Mouse (Mus musculus) midbrain, embryonic 13.5 days (tissue): ENCODE measurements around the gene Ugt2a3. TPM values are rescaled to one million over a fixed set of nuclear protein-coding genes. Genes with fewer than 3 reads are reported as not detected.
"Not testable (repeated sequence)": the region's sequence is repeated elsewhere in the genome, so short reads cannot be mapped to it uniquely, and the experiment has no call there.

ENCODE experiments used
- ATAC-seq: fragments of 200-750 bp; cut with Nextera tagmentation; 2 replicates; pipeline ENCODE4 v1.8.0; 2017; ENCODE audit warnings: mild to moderate bottlenecking, moderate TSS enrichment, moderate library complexity
- H3K27ac ChIP-seq: fragments of 300-500 bp; sonication (generic); 2 replicates; pipeline ENCODE4 v1.5.1; 2015; ENCODE audit warnings: inconsistent platforms, mild to moderate bottlenecking, moderate library complexity
- H3K27me3 ChIP-seq: fragments of 300-500 bp; sonication (generic); 2 replicates; pipeline ENCODE4 v1.6.1; 2015; ENCODE audit warnings: mild to moderate bottlenecking, inconsistent platforms
- H3K36me3 ChIP-seq: fragments of 300-500 bp; sonication (generic); 2 replicates; pipeline ENCODE4 v1.6.1; 2015; ENCODE audit warnings: mild to moderate bottlenecking, inconsistent platforms
- H3K4me1 ChIP-seq: fragments of 300-500 bp; sonication (generic); replicated peaks from 2 replicates; pipeline ENCODE4 v1.6.1; 2015; ENCODE audit warnings: inconsistent platforms
- H3K4me2 ChIP-seq: fragments of 300-500 bp; sonication (generic); replicated peaks from 2 replicates; pipeline ENCODE4 v1.6.1; 2015; ENCODE audit warnings: moderate library complexity, mild to moderate bottlenecking, inconsistent platforms
- H3K4me3 ChIP-seq: fragments of 300-500 bp; sonication (generic); replicated peaks from 2 replicates; pipeline ENCODE4 v1.5.1; 2015; ENCODE audit warnings: mild to moderate bottlenecking, inconsistent platforms
- H3K9ac ChIP-seq: fragments of 300-500 bp; sonication (generic); replicated peaks from 2 replicates; pipeline ENCODE4 v1.6.1; 2015; ENCODE audit warnings: mild to moderate bottlenecking, inconsistent platforms
- H3K9me3 ChIP-seq: fragments of 300-500 bp; sonication (generic); 2 replicates; pipeline ENCODE4 v1.6.1; 2016; ENCODE audit warnings: mild to moderate bottlenecking, inconsistent platforms
- WGBS: fragments of 180-500 bp; shearing (Covaris S2); methylation state at CpG from one replicate; pipeline ENCODE4 v1.1.7; 2015; 5-methylcytosine and 5-hydroxymethylcytosine counted together
- polyA plus RNA-seq: library from polyadenylated mRNA; unstranded; fragments of >200 nt; fragmentation: Nextera tagmentation; extraction: Ambion mirVana; gene quantifications from 2 replicates; pipeline ENCODE4 v1.2.1, GENCODE M21; 2015

Ugt2a3 gene
- polyA plus RNA-seq, result not detected in 2 replicates

- H3K9me3 ChIP-seq, result no peaks in the 10 kb centered on the region
- H3K36me3 ChIP-seq, result no peaks in the 10 kb centered on the region
- ATAC-seq, result no peak
- no peaks in the 10 kb centered on the region for H3K27me3 ChIP-seq
- H3K4me1 ChIP-seq, result no peaks in the 10 kb centered on the region
- H3K27ac ChIP-seq, result no peak within 1 kb of the TSS
- no peak within 1 kb of the TSS for H3K4me3 ChIP-seq
- 82% methylated on average over 11 of the region's 11 CpGs for WGBS
- no peak within 1 kb of the TSS for H3K9ac ChIP-seq
- H3K4me2 ChIP-seq, result no peak within 1 kb of the TSS
These were observed at the start of gene Ugt2a3 for GRCm38 (mm10) chr5:87336961-87337697. Gene Ugt2a3, minus strand, starts transcription at chr5:87337195.

- no peak overlapping the region for H3K27ac ChIP-seq
These were observed 43.2 kb upstream of the Ugt2a3 start for GRCm38 (mm10) chr5:87380234-87380633.

GRCm38 (mm10) chr5:87379825-87380224 is 42.8 kb upstream of the Ugt2a3 start:
- Histone ChIP-seq H3K9ac (no peak overlapping the region), H3K4me1 (no peaks in the 10 kb centered on the region), H3K27ac (no peak overlapping the region), H3K36me3 (no peaks in the 10 kb centered on the region), H3K9me3 (no peaks in the 10 kb centered on the region), H3K4me2 (no peak overlapping the region), H3K27me3 (no peaks in the 10 kb centered on the region), H3K4me3 (no peak overlapping the region)
- ATAC-seq, result no peak

More at GRCm38 (mm10) chr5:87380234-87380633, 43.2 kb upstream of the Ugt2a3 start:
- no peaks in the 10 kb centered on the region for H3K27me3 ChIP-seq
- H3K4me1 ChIP-seq, result no peaks in the 10 kb centered on the region
- 89% methylated on average over 2 of the region's 2 CpGs for WGBS
- no peak overlapping the region for H3K4me3 ChIP-seq
- H3K4me2 ChIP-seq, result no peak overlapping the region
- no peak for ATAC-seq
- no peaks in the 10 kb centered on the region for H3K9me3 ChIP-seq
- H3K9ac ChIP-seq, result no peak overlapping the region
- no peaks in the 10 kb centered on the region for H3K36me3 ChIP-seq

DNA sequence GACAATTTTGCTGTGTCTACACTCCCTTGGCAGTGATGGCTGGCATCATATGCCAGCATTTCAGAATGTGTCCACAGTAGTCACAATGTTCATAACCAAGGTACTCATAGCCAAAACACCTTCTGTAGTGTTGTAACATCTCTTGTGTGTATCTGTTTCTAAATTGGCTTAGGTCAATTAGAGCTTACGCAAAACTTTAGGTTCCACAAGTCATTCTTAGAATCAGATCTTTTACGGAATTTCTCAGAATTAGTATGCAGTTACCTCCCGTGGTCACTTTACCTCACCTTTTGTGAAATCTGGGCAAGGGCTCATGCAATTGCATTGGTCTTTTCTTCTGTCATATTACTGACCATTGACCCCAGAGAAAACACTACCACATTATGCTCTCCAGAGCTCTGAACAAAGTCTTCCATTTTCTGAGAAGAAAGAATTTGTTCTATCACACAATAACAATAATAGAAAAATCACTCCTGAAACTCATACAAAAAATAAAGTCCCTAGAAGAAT is 38.9 kb upstream of the Ugt2a3 start:
- Histone ChIP-seq H3K4me2 (no peak overlapping the region), H3K27ac (no peak overlapping the region), H3K4me1 (no peaks in the 10 kb centered on the region), H3K4me3 (no peak overlapping the region), H3K9me3 (no peaks in the 10 kb centered on the region), H3K27me3 (no peaks in the 10 kb centered on the region), H3K36me3 (no peaks in the 10 kb centered on the region), H3K9ac (no peak overlapping the region)
- 92% methylated on average over 3 of the region's 3 CpGs for WGBS
- ATAC-seq, result no peak

GRCm38 (mm10) chr5:87373502-87373863 is 36.5 kb upstream of the Ugt2a3 start:
- ATAC-seq, result no peak
- WGBS, result 93% methylated on average over 1 of the region's 1 CpGs

DNA sequence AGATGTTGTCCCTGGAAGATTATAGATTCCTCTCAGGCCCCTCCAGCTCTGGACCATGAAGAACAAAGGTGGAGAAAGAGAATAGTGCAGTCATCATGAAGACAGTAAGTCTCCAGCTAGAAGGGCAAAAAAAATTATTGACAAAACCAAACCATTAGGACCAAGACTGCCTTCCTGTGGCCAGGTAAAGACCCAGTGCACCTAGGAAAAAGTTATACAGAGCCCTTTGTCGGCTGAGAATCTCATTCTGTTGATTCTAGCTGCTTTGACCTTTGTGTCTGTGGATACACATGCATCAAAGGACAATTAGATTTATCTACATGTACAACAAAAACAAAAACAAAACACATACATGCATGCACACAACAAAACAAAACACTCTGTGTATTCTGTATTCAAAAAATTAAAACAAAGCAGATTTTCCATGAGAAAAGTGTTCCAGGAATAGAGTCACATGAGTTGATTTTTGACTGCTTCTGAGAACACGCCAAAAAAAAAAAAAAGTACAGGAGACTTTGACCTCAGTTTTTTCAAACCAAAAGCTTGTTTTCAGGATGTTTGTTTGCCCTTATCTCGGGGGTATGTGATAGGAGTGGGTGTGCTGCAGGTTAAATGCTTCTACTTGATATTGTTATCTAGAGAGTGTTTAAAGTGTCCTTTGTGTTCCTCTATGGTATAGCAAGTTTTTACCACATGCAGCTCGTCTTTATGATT is 36.0 kb upstream of the Ugt2a3 start:
- not testable (repeated sequence) for H3K4me3 ChIP-seq, H3K4me2 ChIP-seq, H3K9ac ChIP-seq, H3K27me3 ChIP-seq, H3K27ac ChIP-seq, ATAC-seq, H3K36me3 ChIP-seq, H3K4me1 ChIP-seq, H3K9me3 ChIP-seq
- WGBS, result 80% methylated on average over 4 of the region's 4 CpGs

More at GRCm38 (mm10) chr5:87373502-87373863, 36.5 kb upstream of the Ugt2a3 start:
- Histone ChIP-seq H3K36me3 (no peaks in the 10 kb centered on the region), H3K27me3 (no peaks in the 10 kb centered on the region), H3K4me3 (no peak overlapping the region), H3K9ac (no peak overlapping the region), H3K9me3 (no peaks in the 10 kb centered on the region), H3K27ac (no peak overlapping the region), H3K4me1 (no peaks in the 10 kb centered on the region), H3K4me2 (no peak overlapping the region)

GRCm38 (mm10) chr5:87350350-87350749 is 13.4 kb upstream of the Ugt2a3 start:
- Histone ChIP-seq H3K9ac (no peak overlapping the region), H3K27ac (no peak overlapping the region), H3K27me3 (no peaks in the 10 kb centered on the region), H3K9me3 (no peaks in the 10 kb centered on the region), H3K4me2 (no peak overlapping the region), H3K4me3 (no peak overlapping the region), H3K36me3 (no peaks in the 10 kb centered on the region), H3K4me1 (no peaks in the 10 kb centered on the region)
- ATAC-seq, result no peak
- WGBS, result 56% methylated on average over 1 of the region's 1 CpGs

DNA sequence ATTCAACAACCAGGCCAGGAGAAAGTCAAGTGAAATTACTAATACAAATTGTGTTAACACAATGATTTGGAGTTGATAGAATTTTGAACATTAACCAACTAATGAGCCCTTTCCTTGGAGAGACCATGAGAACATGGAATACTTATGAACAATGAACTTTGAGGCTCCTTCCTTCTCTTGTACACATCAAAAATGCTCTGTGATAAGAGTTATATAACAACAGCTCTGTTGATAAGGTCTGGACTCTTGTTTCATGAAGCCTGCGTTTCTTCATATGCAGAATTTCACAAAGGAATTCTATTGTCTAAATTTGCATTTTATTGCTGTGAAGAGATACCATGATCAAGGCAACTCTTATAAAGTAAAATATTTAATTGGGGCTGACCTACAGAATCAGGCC is 12.2 kb upstream of the Ugt2a3 start:
- not testable (repeated sequence) for H3K27me3 ChIP-seq, H3K9me3 ChIP-seq, H3K4me2 ChIP-seq, H3K36me3 ChIP-seq, H3K4me3 ChIP-seq, H3K9ac ChIP-seq, H3K27ac ChIP-seq, H3K4me1 ChIP-seq, ATAC-seq
- WGBS, result 90% methylated on average over 1 of the region's 1 CpGs

- H3K4me3 ChIP-seq, result not testable (repeated sequence)
- WGBS, result 80% methylated on average over 2 of the region's 2 CpGs
These were observed 10.6 kb upstream of the Ugt2a3 start for GRCm38 (mm10) chr5:87347479-87348078.

GRCm38 (mm10) chr5:87340461-87340860 is 3.5 kb upstream of the Ugt2a3 start:
- WGBS, result 91% methylated on average over 5 of the region's 5 CpGs
- H3K4me3 ChIP-seq, result no peak overlapping the region
- H3K36me3 ChIP-seq, result no peaks in the 10 kb centered on the region
- H3K4me1 ChIP-seq, result no peaks in the 10 kb centered on the region
- H3K9ac ChIP-seq, result no peak overlapping the region
- H3K27me3 ChIP-seq, result no peaks in the 10 kb centered on the region
- H3K27ac ChIP-seq, result no peak overlapping the region
- no peak overlapping the region for H3K4me2 ChIP-seq
- no peaks in the 10 kb centered on the region for H3K9me3 ChIP-seq
- ATAC-seq, result no peak

More at GRCm38 (mm10) chr5:87347479-87348078, 10.6 kb upstream of the Ugt2a3 start:
- H3K27ac ChIP-seq, ATAC-seq, H3K9ac ChIP-seq, H3K4me2 ChIP-seq, H3K36me3 ChIP-seq, H3K4me1 ChIP-seq, H3K9me3 ChIP-seq, H3K27me3 ChIP-seq: not testable (repeated sequence)

DNA sequence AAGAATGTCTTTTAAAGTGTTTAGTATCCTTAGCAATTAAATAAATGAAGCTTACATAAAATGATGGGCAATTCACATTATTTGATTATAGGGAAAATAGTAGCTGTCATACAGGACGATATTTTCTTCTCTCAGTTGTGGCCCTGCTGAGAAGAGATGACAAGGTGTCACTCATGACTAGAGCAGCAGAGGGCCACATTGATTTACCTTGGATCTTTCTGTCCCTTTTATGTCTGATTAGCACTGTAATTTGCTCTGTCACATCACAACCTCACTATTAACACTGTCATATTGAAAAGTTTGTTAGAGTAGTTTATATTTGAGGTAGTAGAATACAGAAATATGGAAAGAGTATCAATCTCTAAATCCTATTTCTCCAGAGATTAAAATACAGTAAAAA is 1.8 kb downstream of the Ugt2a3 start:
- H3K36me3 ChIP-seq, result no peaks in the 10 kb centered on the region
- no peak overlapping the region for H3K4me2 ChIP-seq
- no peak for ATAC-seq
- no peaks in the 10 kb centered on the region for H3K27me3 ChIP-seq
- H3K4me1 ChIP-seq, result no peaks in the 10 kb centered on the region
- no peak overlapping the region for H3K27ac ChIP-seq
- 82% methylated on average over 1 of the region's 1 CpGs for WGBS
- H3K9me3 ChIP-seq, result no peaks in the 10 kb centered on the region
- H3K9ac ChIP-seq, result no peak overlapping the region
- no peak overlapping the region for H3K4me3 ChIP-seq

- H3K4me1 ChIP-seq, result no peaks in the 10 kb centered on the region
- H3K9ac ChIP-seq, result no peak overlapping the region
- no peak overlapping the region for H3K4me2 ChIP-seq
- no peaks in the 10 kb centered on the region for H3K36me3 ChIP-seq
- H3K4me3 ChIP-seq, result no peak overlapping the region
- ATAC-seq, result no peak
- H3K9me3 ChIP-seq, result no peaks in the 10 kb centered on the region
- H3K27ac ChIP-seq, result no peak overlapping the region
- H3K27me3 ChIP-seq, result no peaks in the 10 kb centered on the region
- WGBS, result 67% methylated on average over 3 of the region's 3 CpGs
These were observed 3.4 kb downstream of the Ugt2a3 start for GRCm38 (mm10) chr5:87333584-87333983.
